Mouse (Mus musculus) liver, embryonic 16.5 days (tissue): ENCODE measurements at regions not wholly inside any gene's neighbourhood (a gene's known extent, or its start where the extent isn't known, plus 50 kb on each side); places are given as distances from the start of the nearest gene placed in this dataset.

Experiments used
- ATAC-seq: fragments of 200-750 bp; cut with Nextera tagmentation; 2 replicates; pipeline ENCODE4 v1.8.0; 2017; ENCODE audit warnings: low read depth, mild to moderate bottlenecking, moderate number of reproducible peaks, moderate library complexity
- H3K27ac ChIP-seq: fragments of 300-500 bp; sonication (generic); 2 replicates; pipeline ENCODE4 v1.5.1; 2014; ENCODE audit warnings: mild to moderate bottlenecking, low read length
- H3K27me3 ChIP-seq: fragments of 300-500 bp; sonication (generic); 2 replicates; pipeline ENCODE4 v1.6.1; 2014; ENCODE audit warnings: low read depth, low read length, mixed read lengths; ENCODE audit not compliant: control insufficient read depth, insufficient read depth
- H3K36me3 ChIP-seq: fragments of 300-500 bp; sonication (generic); 2 replicates; pipeline ENCODE4 v1.6.1; 2014; ENCODE audit warnings: mild to moderate bottlenecking; ENCODE audit not compliant: control insufficient read depth, insufficient read depth
- H3K4me1 ChIP-seq: fragments of 300-500 bp; sonication (generic); 2 replicates; pipeline ENCODE4 v1.6.1; 2014; ENCODE audit warnings: low read depth, low read length, mixed read lengths; ENCODE audit not compliant: control insufficient read depth
- H3K4me2 ChIP-seq: fragments of 300-500 bp; sonication (generic); 2 replicates; pipeline ENCODE4 v1.6.1; 2014; ENCODE audit warnings: low read depth, low read length, mixed read lengths
- H3K4me3 ChIP-seq: fragments of 300-500 bp; sonication (generic); 2 replicates; pipeline ENCODE4 v1.5.1; 2014; ENCODE audit warnings: low read depth, mild to moderate bottlenecking, low read length
- H3K9ac ChIP-seq: fragments of 300-500 bp; sonication (generic); 2 replicates; pipeline ENCODE4 v1.6.1; 2014; ENCODE audit warnings: low read depth, low read length
- H3K9me3 ChIP-seq: fragments of 300-500 bp; sonication (generic); replicated peaks from 2 replicates; pipeline ENCODE4 v1.6.1; 2016; ENCODE audit warnings: low read length; ENCODE audit not compliant: control insufficient read depth
- WGBS: fragments of 180-500 bp; shearing (Covaris S2); extraction: QIAGEN DNeasy Blood & Tissue Kit; methylation state at CpG from one replicate; pipeline ENCODE4 v1.1.7; 2014; ENCODE audit not compliant: insufficient replicate concordance; 5-methylcytosine and 5-hydroxymethylcytosine counted together

GRCm38 (mm10) chr10:103692682-103693081 is 325.1 kb downstream of the Slc6a15 start:
- Histone ChIP-seq H3K4me2 (no peak overlapping the region), H3K9me3 (no peaks in the 10 kb centered on the region), H3K9ac (no peak overlapping the region), H3K27ac (no peak overlapping the region), H3K4me1 (no peaks in the 10 kb centered on the region), H3K4me3 (no peak overlapping the region), H3K27me3 (no peaks in the 10 kb centered on the region), H3K36me3 (no peaks in the 10 kb centered on the region)
- ATAC-seq, result no peak
- WGBS, result 25% methylated on average over 2 of the region's 2 CpGs

GRCm38 (mm10) chr10:103715080-103715725 is 347.6 kb downstream of the Slc6a15 start:
- 53% methylated on average over 3 of the region's 3 CpGs for WGBS
- no peaks in the 10 kb centered on the region for H3K27me3 ChIP-seq
- H3K9ac ChIP-seq, result no peak overlapping the region
- no peaks in the 10 kb centered on the region for H3K36me3 ChIP-seq
- no peak overlapping the region for H3K27ac ChIP-seq
- H3K9me3 ChIP-seq, result no peaks in the 10 kb centered on the region
- H3K4me3 ChIP-seq, result no peak overlapping the region
- no peaks in the 10 kb centered on the region for H3K4me1 ChIP-seq
- ATAC-seq, result no peak
- no peak overlapping the region for H3K4me2 ChIP-seq

- H3K4me1 ChIP-seq, result no peaks in the 10 kb centered on the region
- H3K27ac ChIP-seq, result no peak overlapping the region
- no peak overlapping the region for H3K9ac ChIP-seq
- H3K4me2 ChIP-seq, result no peak overlapping the region
- no peaks in the 10 kb centered on the region for H3K36me3 ChIP-seq
- H3K27me3 ChIP-seq, result no peaks in the 10 kb centered on the region
- no peak overlapping the region for H3K4me3 ChIP-seq
- WGBS, result 16% methylated on average over 8 of the region's 8 CpGs
- no peak; the same call in 1 of the 2 replicates for ATAC-seq
- H3K9me3 ChIP-seq, result no peaks in the 10 kb centered on the region
These were observed 351.5 kb downstream of the Slc6a15 start for GRCm38 (mm10) chr10:103718998-103719662.

GRCm38 (mm10) chr10:103726680-103727079 is 359.1 kb downstream of the Slc6a15 start:
- Histone ChIP-seq H3K27ac (no peak overlapping the region), H3K9ac (no peak overlapping the region), H3K4me2 (no peak overlapping the region), H3K4me3 (no peak overlapping the region), H3K36me3 (no peaks in the 10 kb centered on the region), H3K9me3 (no peaks in the 10 kb centered on the region), H3K4me1 (no peaks in the 10 kb centered on the region), H3K27me3 (no peaks in the 10 kb centered on the region)
- no peak for ATAC-seq

- ATAC-seq, result no peak
- Histone ChIP-seq H3K27me3 (no peaks in the 10 kb centered on the region), H3K27ac (no peak overlapping the region), H3K9ac (no peak overlapping the region), H3K9me3 (no peaks in the 10 kb centered on the region), H3K4me3 (no peak overlapping the region), H3K4me2 (no peak overlapping the region), H3K36me3 (no peaks in the 10 kb centered on the region), H3K4me1 (no peaks in the 10 kb centered on the region)
- WGBS, result 26% methylated on average over 1 of the region's 1 CpGs
These were observed 363.9 kb downstream of the Slc6a15 start for GRCm38 (mm10) chr10:103731522-103731921.

GRCm38 (mm10) chr10:103731981-103732380 is 364.4 kb downstream of the Slc6a15 start:
- no peaks in the 10 kb centered on the region for H3K9me3 ChIP-seq
- no peaks in the 10 kb centered on the region for H3K36me3 ChIP-seq
- WGBS, result 46% methylated on average over 5 of the region's 5 CpGs
- no peak overlapping the region for H3K4me3 ChIP-seq
- H3K4me2 ChIP-seq, result no peak overlapping the region
- no peak for ATAC-seq
- no peak overlapping the region for H3K27ac ChIP-seq
- no peaks in the 10 kb centered on the region for H3K27me3 ChIP-seq
- H3K9ac ChIP-seq, result no peak overlapping the region
- no peaks in the 10 kb centered on the region for H3K4me1 ChIP-seq

GRCm38 (mm10) chr10:103780127-103780526 is 362.7 kb upstream of the Gm21293 start:
- no peaks in the 10 kb centered on the region for H3K27me3 ChIP-seq
- no peak for ATAC-seq
- no peak overlapping the region for H3K9ac ChIP-seq
- no peak overlapping the region for H3K27ac ChIP-seq
- WGBS, result 74% methylated on average over 1 of the region's 1 CpGs
- H3K9me3 ChIP-seq, result no peaks in the 10 kb centered on the region
- no peak overlapping the region for H3K4me2 ChIP-seq
- H3K36me3 ChIP-seq, result no peaks in the 10 kb centered on the region
- H3K4me1 ChIP-seq, result no peaks in the 10 kb centered on the region
- H3K4me3 ChIP-seq, result no peak overlapping the region

- Histone ChIP-seq H3K36me3 (no peaks in the 10 kb centered on the region), H3K4me1 (no peaks in the 10 kb centered on the region), H3K4me2 (no peak overlapping the region), H3K27me3 (no peaks in the 10 kb centered on the region), H3K27ac (no peak overlapping the region), H3K9ac (no peak overlapping the region), H3K9me3 (no peaks in the 10 kb centered on the region), H3K4me3 (no peak overlapping the region)
- ATAC-seq, result no peak
These were observed 357.9 kb upstream of the Gm21293 start for GRCm38 (mm10) chr10:103784920-103785319.

GRCm38 (mm10) chr10:103829079-103829478 is 313.7 kb upstream of the Gm21293 start:
- Histone ChIP-seq H3K27ac (no peak overlapping the region), H3K4me1 (no peaks in the 10 kb centered on the region), H3K9me3 (no peaks in the 10 kb centered on the region), H3K36me3 (no peaks in the 10 kb centered on the region), H3K9ac (no peak overlapping the region), H3K27me3 (no peaks in the 10 kb centered on the region), H3K4me2 (no peak overlapping the region), H3K4me3 (no peak overlapping the region)
- no peak for ATAC-seq
